Mouse (Mus musculus): ENCODE measurements around the gene Babam2. TPM values are rescaled to one million over a fixed set of nuclear protein-coding genes. Genes with fewer than 3 reads are reported as not detected.
"Not testable (repeated sequence)": the region's sequence is repeated elsewhere in the genome, so short reads cannot be mapped to it uniquely, and the experiment has no call there.

Gene Babam2
- total and polyA plus RNA-seq, 2 experiments from 2014 or later: 31.2 to 66.2 TPM

- H3K9ac ChIP-seq (replicated peaks; ENCODE audit: low read length): no peak overlapping the region
- TF ChIP-seq CTCF (IDR thresholded peaks at IDR 0.05; ENCODE audit: low read depth): no peak
- no peak overlapping the region for H3K4me2 ChIP-seq (ENCODE audit: low read depth, low read length)
- no peaks in the 10 kb centered on the region for H3K9me3 ChIP-seq (ENCODE audit: low read length)
- H3K27ac ChIP-seq: no peak overlapping the region
- no peaks in the 10 kb centered on the region for H3K4me1 ChIP-seq (ENCODE audit: insufficient read depth, low read length)
- DNase-seq (ENCODE audit: low spot score) (no peak), ATAC-seq (no peak)
- H3K4me3 ChIP-seq (ENCODE audit: low read length): no peak overlapping the region
- WGBS: 94% methylated on average over 1 of the region's 1 CpGs
- no peaks in the 10 kb centered on the region for H3K36me3 ChIP-seq (ENCODE audit: insufficient read depth, low read length)
- H3K27me3 ChIP-seq (ENCODE audit: insufficient read depth, low read length): no peaks in the 10 kb centered on the region
These were observed 156.3 kb downstream of the Babam2 start for GRCm38 (mm10) chr5:31853831-31854230.

GRCm38 (mm10) chr5:31858877-31859276, 161.4 kb downstream of the Babam2 start:
- ATAC-seq; H3K4me2 ChIP-seq (ENCODE audit: low read depth, low read length); H3K4me3 ChIP-seq (ENCODE audit: low read length); H3K4me1 ChIP-seq (ENCODE audit: insufficient read depth, low read length); H3K9me3 ChIP-seq (ENCODE audit: low read length); H3K27ac ChIP-seq; H3K36me3 ChIP-seq (ENCODE audit: insufficient read depth, low read length); H3K9ac ChIP-seq (replicated peaks; ENCODE audit: low read length); H3K27me3 ChIP-seq (ENCODE audit: insufficient read depth, low read length); DNase-seq (ENCODE audit: low spot score): not testable (repeated sequence)
- WGBS: 91% methylated on average over 10 of the region's 10 CpGs

DNA sequence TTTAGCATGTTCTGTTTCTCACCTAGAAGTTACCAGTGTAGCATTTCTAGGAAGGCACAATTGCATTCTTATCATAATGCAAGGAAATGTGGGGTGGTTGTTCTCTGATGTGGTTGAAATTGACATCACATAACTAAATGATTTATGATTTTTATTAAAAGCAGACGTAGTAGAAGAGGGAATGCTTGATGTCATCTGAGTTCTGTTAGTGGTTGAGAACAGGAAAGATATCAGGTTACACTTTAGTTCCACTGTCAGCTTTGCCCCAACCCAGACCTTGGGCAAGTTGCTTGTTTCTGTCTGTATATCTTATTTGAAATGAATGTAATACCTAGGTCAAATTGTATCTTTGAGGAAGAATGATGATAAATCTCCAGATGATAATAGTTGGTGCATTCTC, 162.9 kb downstream of the Babam2 start:
- no peaks in the 10 kb centered on the region for H3K27me3 ChIP-seq (ENCODE audit: insufficient read depth, low read length)
- no peaks in the 10 kb centered on the region for H3K36me3 ChIP-seq (ENCODE audit: insufficient read depth, low read length)
- no peak overlapping the region for H3K9ac ChIP-seq (replicated peaks; ENCODE audit: low read length)
- no peak for TF ChIP-seq CTCF (IDR thresholded peaks at IDR 0.05; ENCODE audit: low read depth)
- no peak for ATAC-seq
- no peaks in the 10 kb centered on the region for H3K9me3 ChIP-seq (ENCODE audit: low read length)
- DNase-seq (ENCODE audit: low spot score): no peak
- no peaks in the 10 kb centered on the region for H3K4me1 ChIP-seq (ENCODE audit: insufficient read depth, low read length)
- WGBS: 76% methylated on average over 1 of the region's 1 CpGs
- no peak overlapping the region for H3K27ac ChIP-seq
- H3K4me3 ChIP-seq (ENCODE audit: low read length): no peak overlapping the region
- no peak overlapping the region for H3K4me2 ChIP-seq (ENCODE audit: low read depth, low read length)

- Histone ChIP-seq H3K9me3 (ENCODE audit: low read length) (no peaks in the 10 kb centered on the region), H3K4me3 (ENCODE audit: low read length) (no peak overlapping the region), H3K27ac (no peak overlapping the region), H3K9ac (replicated peaks; ENCODE audit: low read length) (no peak overlapping the region), H3K4me1 (ENCODE audit: insufficient read depth, low read length) (no peaks in the 10 kb centered on the region), H3K27me3 (ENCODE audit: insufficient read depth, low read length) (no peaks in the 10 kb centered on the region), H3K36me3 (ENCODE audit: insufficient read depth, low read length) (no peaks in the 10 kb centered on the region), H3K4me2 (ENCODE audit: low read depth, low read length) (no peak overlapping the region)
- ATAC-seq (no peak), DNase-seq (ENCODE audit: low spot score) (no peak)
- no peak for TF ChIP-seq CTCF (IDR thresholded peaks at IDR 0.05; ENCODE audit: low read depth)
- WGBS: 94% methylated on average over 5 of the region's 5 CpGs
These were observed 163.5 kb downstream of the Babam2 start for GRCm38 (mm10) chr5:31860831-31861624.

DNA sequence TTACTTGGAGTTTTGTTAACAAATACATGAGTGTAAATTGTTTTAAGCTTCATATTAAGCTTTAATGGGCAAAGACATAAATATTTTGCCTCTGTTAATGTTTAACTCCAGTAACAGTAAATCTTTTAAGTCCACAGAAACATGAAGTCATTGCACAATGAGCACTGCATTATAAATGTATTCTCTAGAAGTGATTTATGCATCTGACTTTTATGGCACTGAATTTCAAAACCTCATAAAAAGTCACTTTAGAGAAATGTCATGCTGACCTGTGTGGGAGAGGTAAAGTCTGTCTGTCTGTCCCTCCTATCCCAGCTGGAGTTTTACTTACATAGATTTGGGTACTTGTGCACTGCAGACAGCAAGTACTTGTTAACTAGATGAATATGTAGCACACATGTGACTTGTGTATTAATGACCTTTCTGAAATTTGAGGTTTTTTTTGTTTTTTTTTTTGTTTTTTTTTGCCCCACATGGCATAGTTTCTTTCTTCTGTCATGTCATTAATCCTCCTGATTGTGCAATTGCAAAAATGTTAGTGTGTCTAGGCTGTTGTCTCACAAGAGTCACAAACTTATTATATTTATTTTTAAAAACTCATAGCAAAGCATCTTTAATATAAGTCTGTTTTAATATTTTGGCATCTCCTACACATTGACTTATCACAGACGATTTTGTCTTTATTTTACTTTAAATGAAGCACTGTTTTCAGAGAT, 165.4 kb downstream of the Babam2 start:
- no peaks in the 10 kb centered on the region for H3K27me3 ChIP-seq (ENCODE audit: insufficient read depth, low read length)
- no peak for TF ChIP-seq CTCF (IDR thresholded peaks at IDR 0.05; ENCODE audit: low read depth)
- no peaks in the 10 kb centered on the region for H3K9me3 ChIP-seq (ENCODE audit: low read length)
- no peak overlapping the region for H3K4me3 ChIP-seq (ENCODE audit: low read length)
- 85% methylated on average over 1 of the region's 1 CpGs for WGBS
- H3K4me2 ChIP-seq (ENCODE audit: low read depth, low read length): no peak overlapping the region
- H3K36me3 ChIP-seq (ENCODE audit: insufficient read depth, low read length): no peaks in the 10 kb centered on the region
- H3K4me1 ChIP-seq (ENCODE audit: insufficient read depth, low read length): no peaks in the 10 kb centered on the region
- no peak for ATAC-seq
- no peak overlapping the region for H3K27ac ChIP-seq
- H3K9ac ChIP-seq (replicated peaks; ENCODE audit: low read length): no peak overlapping the region
- no peak for DNase-seq (ENCODE audit: low spot score)

DNA sequence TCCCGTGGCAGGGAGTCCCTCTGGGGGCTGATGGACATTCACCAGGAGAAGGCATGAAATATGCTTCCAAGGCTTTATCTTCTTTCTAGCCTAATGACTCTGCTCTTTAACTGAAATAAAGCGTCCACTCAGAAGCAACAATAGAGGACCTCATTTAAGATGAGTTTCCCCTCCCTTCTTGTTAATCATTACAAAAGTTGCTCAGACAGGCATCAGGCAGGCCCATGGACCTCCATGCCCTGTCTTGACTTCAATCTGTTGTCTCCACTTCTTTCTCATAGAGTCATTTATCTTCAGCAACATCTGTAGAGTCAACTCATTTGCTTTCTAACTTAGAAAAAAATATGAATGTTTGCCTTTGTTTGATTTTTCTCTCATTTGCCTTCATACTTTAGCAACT, 166.6 kb downstream of the Babam2 start:
- H3K4me3 ChIP-seq (ENCODE audit: low read length): no peak overlapping the region
- 52% methylated on average over 2 of the region's 2 CpGs for WGBS
- ATAC-seq: no peak

GRCm38 (mm10) chr5:31866071-31866470, 168.6 kb downstream of the Babam2 start:
- H3K4me1 ChIP-seq (ENCODE audit: insufficient read depth, low read length): no peaks in the 10 kb centered on the region

More for the DNA sequence above, 166.6 kb downstream of the Babam2 start:
- TF ChIP-seq CTCF (IDR thresholded peaks at IDR 0.05; ENCODE audit: low read depth): no peak
- no peaks in the 10 kb centered on the region for H3K36me3 ChIP-seq (ENCODE audit: insufficient read depth, low read length)
- H3K4me2 ChIP-seq (ENCODE audit: low read depth, low read length): no peak overlapping the region
- H3K9ac ChIP-seq (replicated peaks; ENCODE audit: low read length): no peak overlapping the region
- H3K27me3 ChIP-seq (ENCODE audit: insufficient read depth, low read length): no peaks in the 10 kb centered on the region
- no peak overlapping the region for H3K27ac ChIP-seq
- no peak for DNase-seq (ENCODE audit: low spot score)
- no peaks in the 10 kb centered on the region for H3K4me1 ChIP-seq (ENCODE audit: insufficient read depth, low read length)
- H3K9me3 ChIP-seq (ENCODE audit: low read length): no peaks in the 10 kb centered on the region

More at GRCm38 (mm10) chr5:31866071-31866470, 168.6 kb downstream of the Babam2 start:
- Histone ChIP-seq H3K36me3 (ENCODE audit: insufficient read depth, low read length) (no peaks in the 10 kb centered on the region), H3K4me3 (ENCODE audit: low read length) (no peak overlapping the region), H3K27ac (no peak overlapping the region), H3K27me3 (ENCODE audit: insufficient read depth, low read length) (no peaks in the 10 kb centered on the region), H3K9ac (replicated peaks; ENCODE audit: low read length) (no peak overlapping the region), H3K4me2 (ENCODE audit: low read depth, low read length) (no peak overlapping the region), H3K9me3 (ENCODE audit: low read length) (no peaks in the 10 kb centered on the region)
- ATAC-seq (no peak), DNase-seq (ENCODE audit: low spot score) (no peak)
- WGBS: 77% methylated on average over 3 of the region's 3 CpGs
- no peak for TF ChIP-seq CTCF (IDR thresholded peaks at IDR 0.05; ENCODE audit: low read depth)
